Mouse (Mus musculus): Measurements from ENCODE around the gene Braf.

The Braf gene

GRCm38 (mm10) chr6:39607365-39607764 lies 117.9 kb downstream of the Braf start:
- DNase-seq (ENCODE audit: low read depth, low spot score): no peak

GRCm38 (mm10) chr6:39606862-39607261 lies 118.4 kb downstream of the Braf start:
- DNase-seq (ENCODE audit: low read depth, low spot score): no peak

GRCm38 (mm10) chr6:39606056-39606455 lies 119.2 kb downstream of the Braf start:
- DNase-seq (ENCODE audit: low read depth, low spot score): no peak

- no peak for DNase-seq (ENCODE audit: low read depth, low spot score)
Observed at GRCm38 (mm10) chr6:39604565-39604964, 120.7 kb downstream of the Braf start.

- DNase-seq (ENCODE audit: low read depth, low spot score): no peak
Observed at GRCm38 (mm10) chr6:39601828-39602227, 123.4 kb downstream of the Braf start.

- DNase-seq (ENCODE audit: low read depth, low spot score): no peak
Observed at GRCm38 (mm10) chr6:39600851-39601250, 124.4 kb downstream of the Braf start.

GRCm38 (mm10) chr6:39592401-39593214 lies 132.7 kb downstream of the Braf start, which contains the start of gene Ndufb2:
TSS of gene Ndufb2 (plus strand) at chr6:39592574.
- DNase-seq (ENCODE audit: low read depth, low spot score): peak; percentile 94

- no peak for DNase-seq (ENCODE audit: low read depth, low spot score)
Observed at GRCm38 (mm10) chr6:39591481-39591880, 133.8 kb downstream of the Braf start.

- DNase-seq (ENCODE audit: low read depth, low spot score): no peak
Observed at GRCm38 (mm10) chr6:39585517-39585916, 139.7 kb downstream of the Braf start, which contains the start of gene Gm42420. TSS of gene Gm42420 (plus strand) at chr6:39585753.

GRCm38 (mm10) chr6:39581087-39581784 lies 144.0 kb downstream of the Braf start:
- no peak for DNase-seq (ENCODE audit: low read depth, low spot score)

- no peak for DNase-seq (ENCODE audit: low read depth, low spot score)
Observed at GRCm38 (mm10) chr6:39580558-39580957, 144.7 kb downstream of the Braf start.

GRCm38 (mm10) chr6:39579552-39579951 lies 145.7 kb downstream of the Braf start:
- no peak for DNase-seq (ENCODE audit: low read depth, low spot score)

- DNase-seq (ENCODE audit: low read depth, low spot score): no peak
Observed at GRCm38 (mm10) chr6:39574951-39575350, 150.3 kb downstream of the Braf start.

- no peak for DNase-seq (ENCODE audit: low read depth, low spot score)
Observed at GRCm38 (mm10) chr6:39574555-39574869, 150.8 kb downstream of the Braf start.

- DNase-seq (ENCODE audit: low read depth, low spot score): peak; percentile 86
Observed at GRCm38 (mm10) chr6:39573791-39574554, 151.3 kb downstream of the Braf start, which contains the start of gene Adck2. TSS of gene Adck2 (plus strand) at chr6:39573873.

GRCm38 (mm10) chr6:39570426-39570825 lies 154.8 kb downstream of the Braf start:
- no peak for DNase-seq (ENCODE audit: low read depth, low spot score)

GRCm38 (mm10) chr6:39567528-39567927 lies 157.7 kb downstream of the Braf start:
- peak; percentile 85 for DNase-seq (ENCODE audit: low read depth, low spot score)

GRCm38 (mm10) chr6:39562166-39563015 lies 162.9 kb downstream of the Braf start:
- peak; percentile 98 for DNase-seq (ENCODE audit: low read depth, low spot score)

GRCm38 (mm10) chr6:39559276-39559939 lies 165.9 kb downstream of the Braf start:
- DNase-seq (ENCODE audit: low read depth, low spot score): peak; percentile 51

GRCm38 (mm10) chr6:39557723-39558261 lies 167.5 kb downstream of the Braf start, which contains the start of gene Dennd2a:
TSS of gene Dennd2a (minus strand) at chr6:39557867.
- DNase-seq (ENCODE audit: low read depth, low spot score): peak; percentile 71
